Mouse (Mus musculus): ENCODE data around the gene Tjp1. TPM values are rescaled to one million over a fixed set of nuclear protein-coding genes. Genes with fewer than 3 reads are reported as not detected.

Tjp1 gene
- polyA plus RNA-seq, 1 experiment: 20.2 TPM

DNA sequence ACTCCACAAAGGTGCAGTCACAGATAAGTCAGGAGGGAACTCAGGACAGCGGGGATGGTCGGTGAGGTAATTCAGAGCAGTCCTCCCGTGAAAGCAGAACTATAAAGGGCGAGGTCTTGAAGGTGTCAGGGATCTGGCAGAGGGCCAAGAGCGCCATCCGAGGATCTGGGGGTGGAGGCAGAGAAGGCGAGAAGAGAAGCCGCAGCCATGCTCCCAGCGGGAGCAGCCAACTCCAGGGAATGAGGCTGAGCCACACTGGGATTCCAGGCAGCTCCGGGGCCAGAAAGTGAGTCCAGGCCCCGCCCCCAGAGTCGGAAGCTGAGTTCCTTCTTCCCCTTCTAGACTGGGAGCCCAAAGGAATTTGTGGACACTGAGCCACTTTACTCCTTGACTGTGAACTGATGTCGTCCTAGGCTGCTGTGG lies 41.3 kb downstream of the Tjp1 start:
- peaks cover 7% of the 10 kb centered on the region; the same call in 1 of the 2 replicates for H3K4me1 ChIP-seq (ENCODE audit: control insufficient read depth, insufficient read depth, low read length)
- DNase-seq: peak; percentile 48
- no peaks in the 10 kb centered on the region for H3K36me3 ChIP-seq (ENCODE audit: control insufficient read depth, insufficient read depth, low read length)
- TF ChIP-seq POLR2A (IDR thresholded peaks at IDR 0.05; ENCODE audit: low read depth, low read length) (no peak), CTCF (conservative IDR thresholded peaks at IDR 0.05; ENCODE audit: insufficient read depth, insufficient read length, low read depth, low read length) (no peak)
- 6% methylated on average over 13 of the region's 13 CpGs for WGBS
- H3K27me3 ChIP-seq (replicated peaks; ENCODE audit: control insufficient read depth, insufficient read depth, low read length): no peaks in the 10 kb centered on the region
- no peak overlapping the region for H3K27ac ChIP-seq (ENCODE audit: insufficient read depth, low read depth, low read length)
- H3K4me3 ChIP-seq (ENCODE audit: insufficient read depth, low read depth, low read length): no peak overlapping the region; the same call in 1 of the 2 replicates

DNA sequence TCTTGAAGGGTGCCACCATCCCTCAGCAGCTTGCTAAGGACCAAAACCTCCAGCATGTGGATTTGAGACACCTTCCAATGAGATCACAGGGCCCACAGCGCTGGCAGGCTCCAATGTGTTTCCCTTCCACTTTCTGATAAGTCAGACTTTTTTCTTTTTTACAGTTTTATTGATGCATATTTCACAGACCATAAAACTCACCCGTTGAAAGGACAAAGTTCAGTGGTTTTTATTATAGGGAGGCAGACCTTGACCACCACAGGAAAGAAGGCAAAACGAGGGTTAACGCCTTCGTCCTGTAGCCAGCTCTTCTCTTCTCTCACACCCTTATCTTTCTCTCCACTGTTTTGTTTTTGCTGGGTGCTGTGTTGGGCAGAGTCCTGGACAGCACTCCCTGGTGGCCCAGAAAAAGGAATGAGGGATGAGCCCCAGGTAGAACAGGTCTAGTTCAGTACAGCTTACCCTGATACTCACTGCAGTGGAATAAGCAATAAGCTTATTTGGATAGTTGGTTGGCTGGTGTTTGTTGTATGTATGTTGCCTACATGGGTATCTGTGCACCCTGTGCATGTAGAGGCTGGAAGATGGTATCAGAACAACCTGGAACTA lies 43.3 kb downstream of the Tjp1 start:
- 34% methylated on average over 5 of the region's 5 CpGs for WGBS
- Histone ChIP-seq H3K4me3 (ENCODE audit: insufficient read depth, low read depth, low read length) (no peak overlapping the region), H3K36me3 (ENCODE audit: control insufficient read depth, insufficient read depth, low read length) (no peaks in the 10 kb centered on the region), H3K4me1 (ENCODE audit: control insufficient read depth, insufficient read depth, low read length) (peaks cover 7% of the 10 kb centered on the region; the same call in 1 of the 2 replicates), H3K27me3 (replicated peaks; ENCODE audit: control insufficient read depth, insufficient read depth, low read length) (no peaks in the 10 kb centered on the region), H3K27ac (ENCODE audit: insufficient read depth, low read depth, low read length) (no peak overlapping the region)
- DNase-seq: no peak
- TF ChIP-seq CTCF (conservative IDR thresholded peaks at IDR 0.05; ENCODE audit: insufficient read depth, insufficient read length, low read depth, low read length) (no peak), POLR2A (IDR thresholded peaks at IDR 0.05; ENCODE audit: low read depth, low read length) (no peak)

DNA sequence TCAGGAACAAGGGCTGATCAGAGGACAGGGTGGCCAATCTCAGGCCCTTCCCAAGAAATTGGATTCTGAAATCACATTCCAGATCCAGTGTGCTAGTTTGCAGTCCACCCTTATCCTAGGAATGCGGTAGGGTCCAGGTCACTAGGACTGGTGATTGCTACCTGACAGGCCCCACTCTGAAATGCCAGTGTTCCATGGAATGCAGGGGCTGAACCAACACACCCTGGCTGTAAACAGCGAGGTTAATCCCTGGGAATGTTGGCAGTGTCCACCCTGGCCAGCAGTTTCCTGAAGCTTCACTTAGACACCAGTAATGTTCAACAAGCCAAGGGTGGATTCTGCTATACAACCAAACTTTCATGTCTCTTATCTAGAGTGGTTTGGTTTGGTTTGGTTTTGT lies 45.4 kb downstream of the Tjp1 start:
- no peak for TF ChIP-seq POLR2A (IDR thresholded peaks at IDR 0.05; ENCODE audit: low read depth, low read length)
- TF ChIP-seq CTCF (conservative IDR thresholded peaks at IDR 0.05; ENCODE audit: insufficient read depth, insufficient read length, low read depth, low read length): no peak
- no peaks in the 10 kb centered on the region for H3K27me3 ChIP-seq (replicated peaks; ENCODE audit: control insufficient read depth, insufficient read depth, low read length)
- WGBS: 72% methylated on average over 2 of the region's 2 CpGs
- H3K36me3 ChIP-seq (ENCODE audit: control insufficient read depth, insufficient read depth, low read length): no peaks in the 10 kb centered on the region
- H3K4me3 ChIP-seq (ENCODE audit: insufficient read depth, low read depth, low read length): no peak overlapping the region
- H3K4me1 ChIP-seq (ENCODE audit: control insufficient read depth, insufficient read depth, low read length): peaks cover 7% of the 10 kb centered on the region; the same call in 1 of the 2 replicates
- no peak overlapping the region for H3K27ac ChIP-seq (ENCODE audit: insufficient read depth, low read depth, low read length)
- DNase-seq: no peak

DNA sequence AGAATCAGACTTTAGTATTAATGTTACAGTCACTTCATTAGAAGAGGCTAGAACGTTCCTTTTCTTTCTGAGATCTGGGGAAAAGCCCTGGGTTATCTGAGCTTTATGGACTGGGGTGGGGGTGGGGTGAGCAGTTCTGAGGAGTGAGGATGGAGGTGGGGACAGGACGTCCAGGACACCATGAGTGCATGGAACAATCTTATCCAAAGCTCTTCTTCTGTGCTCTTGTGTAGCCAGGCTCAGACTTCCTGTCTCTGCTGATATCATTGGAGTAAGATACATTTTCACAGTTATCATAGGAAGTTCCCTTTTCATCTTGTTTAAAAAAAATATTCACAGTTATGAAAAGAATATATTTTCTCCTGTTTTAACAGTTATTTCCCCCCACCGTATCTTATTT lies 55.5 kb downstream of the Tjp1 start:
- H3K27me3 ChIP-seq (replicated peaks; ENCODE audit: control insufficient read depth, insufficient read depth, low read length): no peaks in the 10 kb centered on the region
- H3K36me3 ChIP-seq (ENCODE audit: control insufficient read depth, insufficient read depth, low read length): no peaks in the 10 kb centered on the region
- no peak overlapping the region for H3K4me3 ChIP-seq (ENCODE audit: insufficient read depth, low read depth, low read length)
- DNase-seq: no peak
- peaks cover 13% of the 10 kb centered on the region; the same call in 1 of the 2 replicates for H3K4me1 ChIP-seq (ENCODE audit: control insufficient read depth, insufficient read depth, low read length)
- H3K27ac ChIP-seq (ENCODE audit: insufficient read depth, low read depth, low read length): no peak overlapping the region
- 71% methylated on average over 3 of the region's 3 CpGs for WGBS
- TF ChIP-seq POLR2A (IDR thresholded peaks at IDR 0.05; ENCODE audit: low read depth, low read length): no peak
- TF ChIP-seq CTCF (conservative IDR thresholded peaks at IDR 0.05; ENCODE audit: insufficient read depth, insufficient read length, low read depth, low read length): no peak

DNA sequence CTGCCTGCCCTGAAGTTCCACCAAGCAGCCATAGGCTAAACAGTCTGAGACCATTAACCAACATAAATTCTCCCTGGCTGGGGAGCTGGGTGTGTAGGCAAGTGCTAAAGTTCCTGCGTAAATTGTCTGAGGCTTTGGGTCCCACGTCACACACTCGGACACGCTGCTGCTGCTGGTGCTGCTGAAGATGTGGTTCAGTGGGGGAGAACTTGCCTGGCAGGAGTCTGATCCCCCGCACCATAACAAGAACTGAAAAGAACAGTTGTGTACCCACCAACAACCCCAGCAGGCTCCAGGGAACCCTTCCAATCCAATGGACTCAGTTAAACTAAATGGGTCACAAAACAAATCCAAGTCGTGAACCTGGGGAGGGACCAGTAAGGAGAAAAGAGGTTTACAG lies 56.2 kb downstream of the Tjp1 start:
- Histone ChIP-seq H3K36me3 (ENCODE audit: control insufficient read depth, insufficient read depth, low read length) (no peaks in the 10 kb centered on the region), H3K4me3 (ENCODE audit: insufficient read depth, low read depth, low read length) (no peak overlapping the region), H3K27ac (ENCODE audit: insufficient read depth, low read depth, low read length) (no peak overlapping the region), H3K27me3 (replicated peaks; ENCODE audit: control insufficient read depth, insufficient read depth, low read length) (no peaks in the 10 kb centered on the region), H3K4me1 (ENCODE audit: control insufficient read depth, insufficient read depth, low read length) (peaks cover 13% of the 10 kb centered on the region; the same call in 1 of the 2 replicates)
- WGBS: 87% methylated on average over 6 of the region's 6 CpGs
- no peak for DNase-seq
- TF ChIP-seq CTCF (conservative IDR thresholded peaks at IDR 0.05; ENCODE audit: insufficient read depth, insufficient read length, low read depth, low read length): no peak
- TF ChIP-seq POLR2A (IDR thresholded peaks at IDR 0.05; ENCODE audit: low read depth, low read length): no peak

DNA sequence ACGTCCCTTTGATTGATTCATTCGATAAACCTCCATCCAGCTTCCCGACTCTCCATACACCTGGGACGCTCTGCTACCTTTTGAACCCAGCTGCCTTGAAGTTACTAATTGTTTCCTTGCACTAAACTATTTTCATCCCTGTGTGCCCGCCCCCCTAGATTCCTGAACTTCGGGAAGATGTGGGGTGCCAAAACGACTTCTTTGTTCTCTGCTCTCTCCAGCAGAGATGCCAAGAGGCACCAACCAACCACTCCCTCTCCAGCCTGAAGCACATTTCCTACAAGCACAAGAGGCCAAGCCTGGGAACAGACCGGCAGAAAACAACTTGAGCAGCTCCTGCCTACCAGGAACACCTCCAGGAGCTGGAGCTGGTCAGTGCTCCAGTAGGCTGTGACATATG lies 57.4 kb downstream of the Tjp1 start:
- no peak overlapping the region for H3K4me3 ChIP-seq (ENCODE audit: insufficient read depth, low read depth, low read length)
- DNase-seq: peak; percentile 37
- H3K36me3 ChIP-seq (ENCODE audit: control insufficient read depth, insufficient read depth, low read length): no peaks in the 10 kb centered on the region
- peak overlapping the region; percentile 30; the same call in 1 of the 2 replicates for H3K27ac ChIP-seq (ENCODE audit: insufficient read depth, low read depth, low read length)
- TF ChIP-seq POLR2A (IDR thresholded peaks at IDR 0.05; ENCODE audit: low read depth, low read length) (no peak), CTCF (conservative IDR thresholded peaks at IDR 0.05; ENCODE audit: insufficient read depth, insufficient read length, low read depth, low read length) (no peak)
- H3K4me1 ChIP-seq (ENCODE audit: control insufficient read depth, insufficient read depth, low read length): peaks cover 13% of the 10 kb centered on the region; the same call in 1 of the 2 replicates
- 29% methylated on average over 8 of the region's 8 CpGs for WGBS
- H3K27me3 ChIP-seq (replicated peaks; ENCODE audit: control insufficient read depth, insufficient read depth, low read length): no peaks in the 10 kb centered on the region

DNA sequence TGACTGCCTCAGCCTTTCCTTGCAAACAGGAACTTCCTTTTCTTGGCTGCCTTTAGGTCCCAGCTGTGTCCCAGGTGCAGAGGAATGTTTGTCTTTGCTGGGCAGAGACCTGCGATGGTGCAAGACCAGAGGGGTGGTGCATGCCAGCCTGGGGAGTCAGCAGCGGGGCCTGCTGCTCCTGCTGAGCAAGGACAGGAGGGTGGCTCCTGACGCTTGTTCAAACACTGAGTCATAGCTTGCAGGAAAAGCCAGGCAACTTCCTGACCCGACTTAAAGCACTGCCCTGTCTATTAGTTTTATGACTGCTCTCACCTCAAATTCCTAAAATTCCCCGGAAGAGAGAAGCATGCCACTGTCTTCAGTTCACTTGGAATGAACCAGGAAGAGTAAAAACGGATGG lies 57.9 kb downstream of the Tjp1 start:
- peak; percentile 29 for DNase-seq
- Histone ChIP-seq H3K27ac (ENCODE audit: insufficient read depth, low read depth, low read length) (peak overlapping the region; percentile 30; the same call in 1 of the 2 replicates), H3K4me3 (ENCODE audit: insufficient read depth, low read depth, low read length) (no peak overlapping the region), H3K27me3 (replicated peaks; ENCODE audit: control insufficient read depth, insufficient read depth, low read length) (no peaks in the 10 kb centered on the region), H3K4me1 (ENCODE audit: control insufficient read depth, insufficient read depth, low read length) (peaks cover 13% of the 10 kb centered on the region; the same call in 1 of the 2 replicates), H3K36me3 (ENCODE audit: control insufficient read depth, insufficient read depth, low read length) (no peaks in the 10 kb centered on the region)
- WGBS: 10% methylated on average over 6 of the region's 6 CpGs
- TF ChIP-seq CTCF (conservative IDR thresholded peaks at IDR 0.05; ENCODE audit: insufficient read depth, insufficient read length, low read depth, low read length) (no peak), POLR2A (IDR thresholded peaks at IDR 0.05; ENCODE audit: low read depth, low read length) (no peak)
